Mouse (Mus musculus) erythroblast, embryonic 14.5 days (primary cell): ENCODE measurements around the gene Kmt2e. TPM values are rescaled to one million over a fixed set of nuclear protein-coding genes. Genes with fewer than 3 reads are reported as not detected.

Experiments used
- H3K27me3 ChIP-seq: 2 replicates; pipeline ENCODE4 v1.6.1; 2012; ENCODE audit warnings: inconsistent platforms; ENCODE audit not compliant: control insufficient read depth
- H3K36me3 ChIP-seq: 2 replicates; pipeline ENCODE4 v1.6.1; 2012; ENCODE audit warnings: mild to moderate bottlenecking, inconsistent platforms; ENCODE audit not compliant: control insufficient read depth
- H3K4me1 ChIP-seq: 2 replicates; pipeline ENCODE4 v1.6.1; 2012; ENCODE audit warnings: inconsistent platforms; ENCODE audit not compliant: control insufficient read depth
- H3K4me3 ChIP-seq: replicated peaks from 2 replicates; pipeline ENCODE3; 2012; ENCODE audit warnings: moderate library complexity, mild to moderate bottlenecking, inconsistent platforms
- H3K9me3 ChIP-seq: 2 replicates; pipeline ENCODE4 v1.6.1; 2012; ENCODE audit warnings: low read length, inconsistent platforms, mixed read lengths; ENCODE audit not compliant: control insufficient read depth
- GATA1 ChIP-seq: IDR thresholded peaks from 2 replicates; pipeline ENCODE4 v1.6.1; 2012; ENCODE audit warnings: low read length, inconsistent platforms, mixed read lengths
- TAL1 ChIP-seq: IDR thresholded peaks from 3 replicates; pipeline ENCODE4 v1.6.1; 2012; ENCODE audit warnings: low read length, inconsistent platforms, mixed read lengths
- polyA plus RNA-seq: library from polyadenylated mRNA; stranded (reverse); fragments of >175 nt; gene quantifications from 2 replicates; pipeline ENCODE4 v1.2.3, GENCODE M21; 2012

Kmt2e gene
- polyA plus RNA-seq, 1 experiment = 1.4 TPM

GRCm38 (mm10) chr5:23427501-23427900 is 6.7 kb upstream of the Kmt2e start:
- Histone ChIP-seq H3K9me3 (no peaks in the 10 kb centered on the region), H3K27me3 (no peaks in the 10 kb centered on the region), H3K4me3 (no peak overlapping the region), H3K36me3 (peaks cover 82% of the 10 kb centered on the region), H3K4me1 (peaks cover 54% of the 10 kb centered on the region)
- TF ChIP-seq GATA1 = no peak
- no peak; the same call in 2 of the 3 replicates for TF ChIP-seq TAL1

- peaks cover 48% of the 10 kb centered on the region for H3K4me1 ChIP-seq
- TF ChIP-seq TAL1 = no peak
- TF ChIP-seq GATA1 = peak; percentile 70
- peak overlapping the region; percentile 100 for H3K4me3 ChIP-seq
- peaks cover 46% of the 10 kb centered on the region for H3K36me3 ChIP-seq
- no peaks in the 10 kb centered on the region for H3K27me3 ChIP-seq
- no peaks in the 10 kb centered on the region for H3K9me3 ChIP-seq
Observed at GRCm38 (mm10) chr5:23431070-23431864, 3.0 kb upstream of the Kmt2e start.

- Histone ChIP-seq H3K4me1 (peaks cover 49% of the 10 kb centered on the region), H3K36me3 (peaks cover 41% of the 10 kb centered on the region), H3K9me3 (no peaks in the 10 kb centered on the region), H3K27me3 (no peaks in the 10 kb centered on the region), H3K4me3 (peak overlapping the region; percentile 100)
- TF ChIP-seq TAL1 = no peak
- no peak for TF ChIP-seq GATA1
Observed at GRCm38 (mm10) chr5:23431948-23432707, 2.1 kb upstream of the Kmt2e start.

GRCm38 (mm10) chr5:23432708-23433645 is 1.3 kb upstream of the Kmt2e start:
- peaks cover 44% of the 10 kb centered on the region for H3K4me1 ChIP-seq
- no peaks in the 10 kb centered on the region for H3K9me3 ChIP-seq
- TF ChIP-seq TAL1 (no peak), GATA1 (peak; percentile 34)
- no peaks in the 10 kb centered on the region for H3K27me3 ChIP-seq
- peaks cover 34% of the 10 kb centered on the region for H3K36me3 ChIP-seq
- peak overlapping the region; percentile 100 for H3K4me3 ChIP-seq

- H3K9me3 ChIP-seq = no peaks in the 10 kb centered on the region
- no peaks in the 10 kb centered on the region for H3K27me3 ChIP-seq
- peaks cover 31% of the 10 kb centered on the region for H3K4me1 ChIP-seq
- peaks cover 25% of the 10 kb centered on the region for H3K36me3 ChIP-seq
- H3K4me3 ChIP-seq = peak overlapping the region; percentile 100
- TF ChIP-seq TAL1 (no peak), GATA1 (no peak)
Observed at GRCm38 (mm10) chr5:23434598-23435481, 599 bp downstream of the Kmt2e start.

GRCm38 (mm10) chr5:23435482-23436125 is 1.4 kb downstream of the Kmt2e start:
- Histone ChIP-seq H3K4me1 (peaks cover 24% of the 10 kb centered on the region), H3K27me3 (no peaks in the 10 kb centered on the region), H3K36me3 (peaks cover 21% of the 10 kb centered on the region), H3K4me3 (peak overlapping the region; percentile 100), H3K9me3 (no peaks in the 10 kb centered on the region)
- TF ChIP-seq TAL1 (no peak), GATA1 (peak; percentile 58; the same call in 1 of the 2 replicates)

GRCm38 (mm10) chr5:23436735-23437134 is 2.5 kb downstream of the Kmt2e start:
- Histone ChIP-seq H3K4me1 (peaks cover 21% of the 10 kb centered on the region), H3K4me3 (peak overlapping the region; percentile 100)
- TF ChIP-seq GATA1 (no peak), TAL1 (no peak)

GRCm38 (mm10) chr5:23439857-23440256 is 5.6 kb downstream of the Kmt2e start:
- Histone ChIP-seq H3K27me3 (no peaks in the 10 kb centered on the region), H3K36me3 (peaks cover 24% of the 10 kb centered on the region), H3K4me3 (no peak overlapping the region), H3K4me1 (peaks cover 35% of the 10 kb centered on the region), H3K9me3 (no peaks in the 10 kb centered on the region)
- TF ChIP-seq GATA1 (no peak), TAL1 (no peak)

More at GRCm38 (mm10) chr5:23436735-23437134, 2.5 kb downstream of the Kmt2e start:
- H3K9me3 ChIP-seq = no peaks in the 10 kb centered on the region
- H3K27me3 ChIP-seq = no peaks in the 10 kb centered on the region
- peaks cover 20% of the 10 kb centered on the region for H3K36me3 ChIP-seq
